Mouse (Mus musculus) ES-E14 (cell line): ENCODE measurements around the gene Elf4. TPM values are rescaled to one million over a fixed set of nuclear protein-coding genes. Genes with fewer than 3 reads are reported as not detected.

ENCODE experiments used
- DNase-seq: peaks from one replicate; pipeline ENCODE4 v3.0.0-alpha.2; 2013; ENCODE audit warnings: low read depth, low spot score
- H3K27ac ChIP-seq: 2 replicates; pipeline ENCODE4 v1.5.1; 2012; ENCODE audit warnings: low read depth, mild to moderate bottlenecking, low read length, moderate library complexity, mixed read lengths; ENCODE audit not compliant: poor library complexity, insufficient read depth, severe bottlenecking
- H3K36me3 ChIP-seq: 2 replicates; pipeline ENCODE4 v1.6.1; 2012; ENCODE audit warnings: mild to moderate bottlenecking, low read length, moderate library complexity, mixed read lengths; ENCODE audit not compliant: control insufficient read depth, poor library complexity, insufficient read depth, severe bottlenecking
- H3K4me1 ChIP-seq, 2 experiments: fragments of 150-350 bp in 1 of 2; sonication (generic) in 1 of 2; 2 replicates each; pipeline ENCODE4 v1.6.1; 2012; ENCODE audit warnings: low read length in 2 of 2, mild to moderate bottlenecking in 1 of 2, mixed read lengths in 1 of 2; ENCODE audit not compliant: control insufficient read depth in 2 of 2, insufficient read depth in 2 of 2, poor library complexity in 1 of 2
- H3K4me3 ChIP-seq, 2 experiments: fragments of 150-350 bp in 1 of 2; sonication (generic) in 1 of 2; 2 replicates each; pipeline ENCODE4 v1.5.1; 2012; ENCODE audit warnings: low read length in 2 of 2, low read depth in 1 of 2, mild to moderate bottlenecking in 1 of 2, mixed read lengths in 1 of 2; ENCODE audit not compliant: insufficient read depth in 1 of 2, poor library complexity in 1 of 2, severe bottlenecking in 1 of 2
- H3K9ac ChIP-seq: 2 replicates; pipeline ENCODE4 v1.6.1; 2012; ENCODE audit warnings: low read depth, mild to moderate bottlenecking, low read length, mixed read lengths; ENCODE audit not compliant: poor library complexity, insufficient read depth, severe bottlenecking
- H3K9me3 ChIP-seq: fragments of 150-350 bp; sonication (generic); 2 replicates; pipeline ENCODE4 v1.6.1; 2012; ENCODE audit warnings: low read depth, mild to moderate bottlenecking, low read length; ENCODE audit not compliant: control insufficient read depth, insufficient read depth
- CHD2 ChIP-seq: IDR thresholded peaks from 2 replicates; pipeline ENCODE4 v1.6.1; 2014; ENCODE audit warnings: mild to moderate bottlenecking, low read depth, low read length, inconsistent platforms
- HCFC1 ChIP-seq: IDR thresholded peaks from 2 replicates; pipeline ENCODE4 v1.6.1; 2012; ENCODE audit warnings: low read length, inconsistent platforms, borderline replicate concordance; ENCODE audit not compliant: insufficient read depth
- MAFK ChIP-seq: IDR thresholded peaks from 2 replicates; pipeline ENCODE4 v1.6.1; 2014; ENCODE audit warnings: mild to moderate bottlenecking, low read depth, low read length, inconsistent platforms; ENCODE audit not compliant: insufficient read depth
- ZC3H11A ChIP-seq: IDR thresholded peaks from 2 replicates; pipeline ENCODE4 v1.6.1; 2012; ENCODE audit warnings: low read depth, mild to moderate bottlenecking, inconsistent platforms, low read length, borderline replicate concordance
- ZNF384 ChIP-seq: IDR thresholded peaks from 2 replicates; pipeline ENCODE4 v1.6.1; 2012; ENCODE audit warnings: low read depth, low read length, inconsistent platforms
- in situ Hi-C, 2 experiments: fragments of 600-800 bp; cut with MboI; formaldehyde crosslinking; loops; one replicate each; pipeline ENCODE4 v1.15.1; 2025; ENCODE audit warnings: low sequenced_read_pairs in 2 of 2, inconsistent platforms in 1 of 2; ENCODE audit not compliant: unreplicated experiment in 2 of 2
- total RNA-seq: library from RNA; depleted of rRNA; stranded (reverse); fragments of 300-350 nt; gene quantifications from 2 replicates; pipeline ENCODE4 v1.2.3, GENCODE M21; 2012

Elf4 gene
- total RNA-seq, 1 experiment: 2.7 TPM

- no peak overlapping the region for H3K4me3 ChIP-seq
- H3K4me1 ChIP-seq: peaks cover 0 to 2% of the 10 kb centered on the region in 2 experiments; a peak in 1 of 4 replicates
- TF ChIP-seq HCFC1: no peak
- no peak for TF ChIP-seq MAFK
- no peak for TF ChIP-seq ZC3H11A
- TF ChIP-seq CHD2: no peak
- TF ChIP-seq ZNF384: no peak
- H3K9ac ChIP-seq: no peak overlapping the region
- DNase-seq: no peak
- no peaks in the 10 kb centered on the region for H3K9me3 ChIP-seq
- no peaks in the 10 kb centered on the region for H3K36me3 ChIP-seq
- H3K27ac ChIP-seq: no peak overlapping the region
- in situ Hi-C loops: loop anchor here (25.0 kb wide), 1 partner anchor 425 kb away; no protein-coding TSS in a partner anchor
Observed at GRCm38 (mm10) chrX:48412629-48413028, 50.3 kb downstream of the Elf4 start.

GRCm38 (mm10) chrX:48410388-48410776 lies 52.5 kb downstream of the Elf4 start:
- in situ Hi-C loops: loop anchor here (25.0 kb wide), 1 partner anchor 423 kb away; no protein-coding TSS in a partner anchor
- Histone ChIP-seq H3K9ac (no peak overlapping the region), H3K9me3 (no peaks in the 10 kb centered on the region), H3K27ac (no peak overlapping the region), H3K36me3 (no peaks in the 10 kb centered on the region), H3K4me3 (no peak overlapping the region), H3K4me1 (peaks cover 0 to 2% of the 10 kb centered on the region in 2 experiments; a peak in 1 of 4 replicates)
- TF ChIP-seq ZC3H11A (no peak), HCFC1 (no peak), CHD2 (no peak), ZNF384 (no peak), MAFK (no peak)
- DNase-seq: no peak

- H3K4me1 ChIP-seq: peaks cover 0 to 2% of the 10 kb centered on the region in 2 experiments; a peak in 1 of 4 replicates
- DNase-seq: peak; percentile 58
- TF ChIP-seq ZC3H11A (peak; percentile 48; the same call in 1 of the 2 replicates), ZNF384 (no peak)
- H3K9ac ChIP-seq: peak overlapping the region; percentile 44; the same call in 1 of the 2 replicates
- H3K27ac ChIP-seq: no peak overlapping the region
- no peaks in the 10 kb centered on the region for H3K36me3 ChIP-seq
- in situ Hi-C loops: loop anchor here (25.0 kb wide), 1 partner anchor 422 kb away; no protein-coding TSS in a partner anchor
- H3K9me3 ChIP-seq: no peaks in the 10 kb centered on the region
- H3K4me3 ChIP-seq: peak overlapping the region; percentile 65 to 82
Observed at GRCm38 (mm10) chrX:48409611-48410387, 53.1 kb downstream of the Elf4 start.

- TF ChIP-seq ZC3H11A (no peak), MAFK (no peak), CHD2 (no peak), ZNF384 (no peak), HCFC1 (no peak)
- H3K27ac ChIP-seq: no peak overlapping the region
- peaks cover 13% of the 10 kb centered on the region for H3K36me3 ChIP-seq
- peaks cover 0 to 2% of the 10 kb centered on the region in 2 experiments; a peak in 1 of 4 replicates for H3K4me1 ChIP-seq
- in situ Hi-C loops: loop anchor here (25.0 kb wide), 1 partner anchor 418 kb away; no protein-coding TSS in a partner anchor
- no peak for DNase-seq
- no peaks in the 10 kb centered on the region for H3K9me3 ChIP-seq
- no peak overlapping the region for H3K9ac ChIP-seq
- no peak overlapping the region for H3K4me3 ChIP-seq
Observed at GRCm38 (mm10) chrX:48405141-48405540, 57.8 kb downstream of the Elf4 start.
